Comparison of ENCODE assay signal across 8 mouse cellular contexts in genomic region chr2:73910571-73911174, GRCm38 (mm10). TPM values are rescaled to one million over a fixed set of nuclear protein-coding genes. Genes with fewer than 3 reads are reported as not detected.
DNase-seq lines count a peak whose midpoint lies in the region; ATAC-seq and TF ChIP-seq lines count a peak whose summit lies in the region.

No protein-coding gene starts in this region.

- peak; percentile 75 for DNase-seq in A20 (ENCODE audit: low read depth, low spot score)
- DNase-seq in adrenal gland, postnatal 4 days (ENCODE audit: low spot score in 2 of 2), result peak; percentile 31 to 39
- peak; percentile 84 for DNase-seq in heart, embryonic 10.5 days (ENCODE audit: low spot score)
- DNase-seq in naive thymus-derived CD4-positive, alpha-beta T cell, adult 2 months (ENCODE audit: low read depth), result peak; percentile 56

- H3K4me3 ChIP-seq in embryonic fibroblast, embryonic 13.5 days (ENCODE audit: insufficient read depth, low read length), result peak overlapping the region; percentile 93
- peak overlapping the region; percentile 100 for H3K4me3 ChIP-seq in heart, embryonic 10.5 days
- peak overlapping the region; percentile 100 for H3K4me3 ChIP-seq in kidney, embryonic 14.5 days (ENCODE audit: low read length)
- H3K4me3 ChIP-seq in liver, embryonic 12.5 days, result peak overlapping the region; percentile 99
- peak overlapping the region; percentile 97 for H3K4me3 ChIP-seq in stomach, embryonic 14.5 days (ENCODE audit: low read depth, low read length)

- under 1% methylated on average over 50 of the region's 50 CpGs for WGBS in heart, embryonic 10.5 days
- under 1% methylated on average over 44 of the region's 50 CpGs for WGBS in kidney, embryonic 14.5 days
- WGBS in liver, embryonic 12.5 days (ENCODE audit: insufficient replicate concordance), result 1% methylated on average over 50 of the region's 50 CpGs
- under 1% methylated on average over 36 of the region's 50 CpGs for WGBS in stomach, embryonic 14.5 days

- TF ChIP-seq POLR2A in embryonic fibroblast, embryonic 13.5 days (IDR thresholded peaks at IDR 0.05; ENCODE audit: low read depth, low read length), result peak; percentile 63

- peak; percentile 66 for ATAC-seq in kidney, embryonic 14.5 days (ENCODE audit: low FRiP score, low TSS enrichment)
- ATAC-seq in liver, embryonic 12.5 days, result peak; percentile 65
- ATAC-seq in stomach, embryonic 14.5 days (ENCODE audit: insufficient number of reproducible peaks, insufficient read depth, low FRiP score, low read depth), result peak; percentile 57

- no peaks in the 10 kb centered on the region for H3K9me3 ChIP-seq in heart, embryonic 10.5 days
- no peaks in the 10 kb centered on the region for H3K9me3 ChIP-seq in kidney, embryonic 14.5 days (ENCODE audit: control insufficient read depth, low read length)
- no peaks in the 10 kb centered on the region for H3K9me3 ChIP-seq in liver, embryonic 12.5 days (replicated peaks)
- H3K9me3 ChIP-seq in stomach, embryonic 14.5 days (ENCODE audit: control insufficient read depth, low read depth, low read length), result no peaks in the 10 kb centered on the region

- H3K27ac ChIP-seq in embryonic fibroblast, embryonic 13.5 days (ENCODE audit: insufficient read depth, low read length), result peak overlapping the region; percentile 21; the same call in 1 of the 2 replicates
- peak overlapping the region; percentile 100 for H3K27ac ChIP-seq in heart, embryonic 10.5 days
- peak overlapping the region; percentile 96 for H3K27ac ChIP-seq in kidney, embryonic 14.5 days (ENCODE audit: low read depth, low read length)
- peak overlapping the region; percentile 96 for H3K27ac ChIP-seq in liver, embryonic 12.5 days
- H3K27ac ChIP-seq in stomach, embryonic 14.5 days (ENCODE audit: low read length), result peak overlapping the region; percentile 92

- no peaks in the 10 kb centered on the region for H3K27me3 ChIP-seq in heart, embryonic 10.5 days (ENCODE audit: insufficient read depth, poor library complexity, severe bottlenecking)
- H3K27me3 ChIP-seq in kidney, embryonic 14.5 days (ENCODE audit: control insufficient read depth, insufficient read depth, low read length), result no peaks in the 10 kb centered on the region
- H3K27me3 ChIP-seq in liver, embryonic 12.5 days (replicated peaks), result 0 out of 2 replicates have a peak, but pooled peaks cover 1% of the 10 kb centered on the region
- H3K27me3 ChIP-seq in stomach, embryonic 14.5 days (ENCODE audit: control insufficient read depth, insufficient read depth, low read length), result no peaks in the 10 kb centered on the region

- H3K36me3 ChIP-seq in heart, embryonic 10.5 days, result peaks cover 38% of the 10 kb centered on the region
- peaks cover 34% of the 10 kb centered on the region for H3K36me3 ChIP-seq in kidney, embryonic 14.5 days (ENCODE audit: control insufficient read depth, insufficient read depth, low read length)
- peaks cover 39% of the 10 kb centered on the region for H3K36me3 ChIP-seq in liver, embryonic 12.5 days
- peaks cover 27% of the 10 kb centered on the region for H3K36me3 ChIP-seq in stomach, embryonic 14.5 days (ENCODE audit: control insufficient read depth, insufficient read depth, low read length)

- H3K4me1 ChIP-seq in embryonic fibroblast, embryonic 13.5 days (ENCODE audit: control insufficient read depth, insufficient read depth, low read length), result no peaks in the 10 kb centered on the region
- peaks cover 9% of the 10 kb centered on the region; the same call in 1 of the 2 replicates for H3K4me1 ChIP-seq in heart, embryonic 10.5 days
- H3K4me1 ChIP-seq in kidney, embryonic 14.5 days (ENCODE audit: control insufficient read depth, insufficient read depth, low read length), result peaks cover 3% of the 10 kb centered on the region; the same call in 1 of the 2 replicates
- H3K4me1 ChIP-seq in liver, embryonic 12.5 days, result peaks cover 31% of the 10 kb centered on the region
- H3K4me1 ChIP-seq in stomach, embryonic 14.5 days (ENCODE audit: control insufficient read depth, insufficient read depth, low read length), result peaks cover 5% of the 10 kb centered on the region

- H3K4me2 ChIP-seq in kidney, embryonic 14.5 days (replicated peaks; ENCODE audit: low read depth, low read length), result peak overlapping the region; percentile 69
- peak overlapping the region; percentile 86 for H3K4me2 ChIP-seq in liver, embryonic 12.5 days
- peak overlapping the region; percentile 63 for H3K4me2 ChIP-seq in stomach, embryonic 14.5 days (replicated peaks; ENCODE audit: low read depth, low read length)

- peak overlapping the region; percentile 99 for H3K9ac ChIP-seq in kidney, embryonic 14.5 days (ENCODE audit: low read depth, low read length)
- H3K9ac ChIP-seq in liver, embryonic 12.5 days, result peak overlapping the region; percentile 100
- peak overlapping the region; percentile 99 for H3K9ac ChIP-seq in stomach, embryonic 14.5 days (replicated peaks; ENCODE audit: low read depth, low read length)

- TF ChIP-seq CTCF in embryonic fibroblast, embryonic 13.5 days (IDR thresholded peaks at IDR 0.05; ENCODE audit: borderline replicate concordance, insufficient read depth, low read length), result no peak

RNA-seq across cellular contexts. Expression of gene Atp5g3, which starts 0.5 kb away (rescaled TPM):
- total RNA-seq in adrenal gland, postnatal 4 days (2021), result 100 to 1,000 TPM; 849 to 850 TPM
- polyA plus RNA-seq in embryonic fibroblast, embryonic 13.5 days (2011; ENCODE audit: insufficient read length, low read depth, missing spikeins), result 388 and 438 TPM in 2 replicates
- polyA plus RNA-seq in heart, embryonic 10.5 days (2016; fragmentation: Nextera tagmentation; extraction: Ambion mirVana), result 1,281 and 1,775 TPM in 2 replicates
- polyA plus RNA-seq in kidney, embryonic 14.5 days (2014; fragmentation: Nextera tagmentation; extraction: Ambion mirVana), result 1,280 and 1,308 TPM in 2 replicates
- 807 and 810 TPM in 2 replicates for polyA plus RNA-seq in liver, embryonic 12.5 days (2016; fragmentation: Nextera tagmentation; extraction: Ambion mirVana)
- 1,105 and 1,154 TPM in 2 replicates for polyA plus RNA-seq in stomach, embryonic 14.5 days (2014; fragmentation: Nextera tagmentation; extraction: Ambion mirVana)

RNA-seq across cellular contexts. Expression of gene Atf2, which starts 18.2 kb away (rescaled TPM):
- 10 to 100 TPM; 78.5 to 81.2 TPM for total RNA-seq in adrenal gland, postnatal 4 days (2021)
- 77.2 and 79.4 TPM in 2 replicates for polyA plus RNA-seq in embryonic fibroblast, embryonic 13.5 days (2011; ENCODE audit: insufficient read length, low read depth, missing spikeins)
- polyA plus RNA-seq in heart, embryonic 10.5 days (2016; fragmentation: Nextera tagmentation; extraction: Ambion mirVana), result 48.8 and 58.2 TPM in 2 replicates
- 64.3 and 83.3 TPM in 2 replicates for polyA plus RNA-seq in kidney, embryonic 14.5 days (2014; fragmentation: Nextera tagmentation; extraction: Ambion mirVana)
- 28.7 and 30.8 TPM in 2 replicates for polyA plus RNA-seq in liver, embryonic 12.5 days (2016; fragmentation: Nextera tagmentation; extraction: Ambion mirVana)
- 85.1 and 86.7 TPM in 2 replicates for polyA plus RNA-seq in stomach, embryonic 14.5 days (2014; fragmentation: Nextera tagmentation; extraction: Ambion mirVana)

Comparison
In these comparisons a context has a peak if more than half of its experiments do, and no peak if none do; other contexts are left out.
1. Peak in every context shown above with its lines: DNase-seq, ATAC-seq, H3K4me3 ChIP-seq and H3K27ac ChIP-seq.
2. H3K27ac ChIP-seq: peak in every context shown above with its lines; median percentile 100 in heart, embryonic 10.5 days; 96 in kidney, embryonic 14.5 days; 96 in liver, embryonic 12.5 days; 92 in stomach, embryonic 14.5 days; 21 in embryonic fibroblast, embryonic 13.5 days.